In genomic region chr5:149375889-149376212, GRCm38 (mm10) we compare ENCODE assay signal across 8 mouse cellular contexts. TPM values are rescaled to one million over a fixed set of nuclear protein-coding genes. Genes with fewer than 3 reads are reported as not detected.
DNase-seq lines count a peak whose midpoint lies in the region; ATAC-seq and TF ChIP-seq lines count a peak whose summit lies in the region.

No protein-coding gene starts in this region.

- no peak overlapping the region for H3K27ac ChIP-seq in intestine, postnatal 0 days (ENCODE audit: low read depth, low read length)
- peak overlapping the region; percentile 41; the same call in 1 of the 2 replicates for H3K27ac ChIP-seq in midbrain, embryonic 11.5 days (ENCODE audit: low read depth, low read length)

- peak; percentile 58 for DNase-seq in adrenal gland, adult 8-10 months
- DNase-seq in embryo, embryonic 9.5 days (ENCODE audit: extremely low spot score) = peak; percentile 90
- peak; percentile 77 to 87 for DNase-seq in left cerebral cortex, postnatal 36 days (ENCODE audit: low spot score in 2 of 2)
- DNase-seq in midbrain, embryonic 11.5 days (ENCODE audit: low spot score, missing footprints) = peak; percentile 98
- DNase-seq in right cerebral cortex, postnatal 4 days = peak; percentile 89
- peak; percentile 84 for DNase-seq in yolk sac, embryonic 10.5 days (ENCODE audit: low spot score)

- H3K36me3 ChIP-seq in intestine, postnatal 0 days (ENCODE audit: control insufficient read depth, insufficient read depth) = no peaks in the 10 kb centered on the region
- H3K36me3 ChIP-seq in midbrain, embryonic 11.5 days (ENCODE audit: control insufficient read depth, insufficient read depth, low read length) = no peaks in the 10 kb centered on the region

- peak; percentile 73 for ATAC-seq in granulocyte monocyte progenitor cell, adult 5-6 weeks (replicated peaks; ENCODE audit: poor library complexity, severe bottlenecking)
- ATAC-seq in intestine, postnatal 0 days = peak; percentile 75
- ATAC-seq in midbrain, embryonic 11.5 days (ENCODE audit: low FRiP score) = peak; percentile 67

- no peak overlapping the region for H3K4me3 ChIP-seq in intestine, postnatal 0 days (ENCODE audit: low read depth, low read length)
- H3K4me3 ChIP-seq in midbrain, embryonic 11.5 days (ENCODE audit: low read depth, low read length) = no peak overlapping the region

- no peak overlapping the region for H3K9ac ChIP-seq in intestine, postnatal 0 days (ENCODE audit: low read depth, low read length)
- H3K9ac ChIP-seq in midbrain, embryonic 11.5 days (ENCODE audit: low read length) = peak overlapping the region; percentile 43

- H3K4me1 ChIP-seq in intestine, postnatal 0 days (replicated peaks; ENCODE audit: control insufficient read depth, insufficient read depth, low read length) = no peaks in the 10 kb centered on the region
- peaks cover 32% of the 10 kb centered on the region for H3K4me1 ChIP-seq in midbrain, embryonic 11.5 days (ENCODE audit: control insufficient read depth, insufficient read depth, low read length)

- H3K9me3 ChIP-seq in intestine, postnatal 0 days (ENCODE audit: control insufficient read depth) = no peaks in the 10 kb centered on the region
- no peaks in the 10 kb centered on the region for H3K9me3 ChIP-seq in midbrain, embryonic 11.5 days (ENCODE audit: control insufficient read depth, low read length)

- WGBS in intestine, postnatal 0 days = under 1% methylated on average over 8 of the region's 8 CpGs
- WGBS in midbrain, embryonic 11.5 days = 3% methylated on average over 8 of the region's 8 CpGs

- intact Hi-C loops in left cerebral cortex, postnatal 36 days (cut with DNase I) = loop anchor here (5.0 kb wide), 1 partner anchor 146 kb away; no protein-coding TSS in a partner anchor

- H3K27me3 ChIP-seq in intestine, postnatal 0 days (replicated peaks; ENCODE audit: control insufficient read depth, insufficient read depth, low read length) = no peaks in the 10 kb centered on the region
- no peaks in the 10 kb centered on the region for H3K27me3 ChIP-seq in midbrain, embryonic 11.5 days (ENCODE audit: control insufficient read depth, insufficient read depth, low read length)

- H3K4me2 ChIP-seq in intestine, postnatal 0 days (replicated peaks; ENCODE audit: low read depth) = peak overlapping the region; percentile 44
- H3K4me2 ChIP-seq in midbrain, embryonic 11.5 days = peak overlapping the region; percentile 19; the same call in 1 of the 2 replicates

- peak; percentile 97 for TF ChIP-seq CTCF in intestine, postnatal 0 days (IDR thresholded peaks at IDR 0.05; ENCODE audit: low read depth)

RNA-seq across cellular contexts. Expression of gene Medag, which starts 35.7 kb away (rescaled TPM):
- 10 to 100 TPM in 2 of 4 experiments, 1 to 10 TPM in 2; 2.7 to 16.1 (median 9.2) TPM for total RNA-seq in adrenal gland, adult 8-10 months (2022)
- not detected in 2 replicates for total RNA-seq in granulocyte monocyte progenitor cell, adult 5-6 weeks (2014; fragmentation: Nextera tagmentation)
- total RNA-seq in granulocyte monocyte progenitor cell, adult 5-6 weeks (2017) = not detected in 2 replicates
- polyA plus RNA-seq in intestine, postnatal 0 days (2015; fragmentation: Nextera tagmentation; extraction: Ambion mirVana) = 1.6 and 2.2 TPM in 2 replicates
- 10 to 100 TPM; 14.5 to 16.5 TPM for total RNA-seq in left cerebral cortex, postnatal 36 days (2021)
- polyA plus RNA-seq in midbrain, embryonic 11.5 days (2014; fragmentation: Nextera tagmentation; extraction: Ambion mirVana) = 0.51 and 0.66 TPM in 2 replicates
